ENCODE assay signal across 7 mouse cellular contexts in the genomic region with DNA sequence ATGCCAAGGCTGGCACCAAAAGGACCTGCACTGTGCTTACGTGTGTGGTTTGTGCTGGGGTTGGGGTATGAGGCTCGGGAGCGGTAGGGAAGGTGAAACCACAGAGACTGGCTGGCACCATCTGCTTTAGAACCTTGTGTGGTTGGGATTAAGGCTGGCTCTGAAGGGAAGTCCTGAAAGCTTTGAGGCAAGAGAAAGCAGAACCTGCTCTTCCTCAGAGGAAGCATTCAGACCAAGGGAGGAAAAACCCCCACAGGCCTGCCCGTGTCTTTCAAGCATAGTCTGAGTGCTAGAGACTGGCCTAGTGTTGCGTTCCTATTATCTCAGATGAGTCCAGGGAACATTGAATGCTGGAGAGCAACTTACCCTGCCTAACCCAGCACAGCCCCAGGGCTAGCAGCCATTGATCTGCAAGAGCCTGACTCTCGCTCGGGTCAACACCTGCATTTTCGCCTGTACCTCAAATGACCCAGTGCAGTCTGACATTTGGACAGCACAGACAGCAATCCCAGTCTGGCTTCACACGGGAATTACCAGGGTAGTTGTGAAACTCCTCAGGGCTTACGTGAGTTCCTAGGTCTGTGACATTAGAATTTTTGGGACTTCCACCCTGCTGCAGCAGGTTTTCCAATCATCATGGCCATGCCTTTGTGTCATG. TPM values are rescaled to one million over a fixed set of nuclear protein-coding genes. Genes with fewer than 3 reads are reported as not detected.
DNase-seq lines count a peak whose midpoint lies in the region; ATAC-seq and TF ChIP-seq lines count a peak whose summit lies in the region.

No protein-coding gene starts in this region.

- TF ChIP-seq POLR2A in small intestine, adult 2 months (IDR thresholded peaks at IDR 0.05; ENCODE audit: low read depth, low read length), result no peak

- no peak for TF ChIP-seq CTCF in intestine, postnatal 0 days (IDR thresholded peaks at IDR 0.05; ENCODE audit: low read depth)
- no peak for TF ChIP-seq CTCF in small intestine, adult 2 months (IDR thresholded peaks at IDR 0.05; ENCODE audit: extremely low read depth, insufficient read length, insufficient replicate concordance, low read depth, low read length)

- peak overlapping the region; percentile 64 for H3K4me2 ChIP-seq in lung, embryonic 16.5 days (ENCODE audit: low read depth, low read length)
- H3K4me2 ChIP-seq in intestine, postnatal 0 days (replicated peaks; ENCODE audit: low read depth), result peak overlapping the region; percentile 61

- no peaks in the 10 kb centered on the region for H3K36me3 ChIP-seq in lung, embryonic 16.5 days (ENCODE audit: control insufficient read depth, insufficient read depth, low read length)
- H3K36me3 ChIP-seq in intestine, postnatal 0 days (ENCODE audit: control insufficient read depth, insufficient read depth), result no peaks in the 10 kb centered on the region
- H3K36me3 ChIP-seq in small intestine, adult 2 months (ENCODE audit: control insufficient read depth, insufficient read depth, low read length), result no peaks in the 10 kb centered on the region

- peak; percentile 6 for ATAC-seq in lung, embryonic 16.5 days (ENCODE audit: low read depth)
- ATAC-seq in erythroblast, adult 5-6 weeks (replicated peaks; ENCODE audit: low FRiP score, poor library complexity, severe bottlenecking), result 0 out of 2 replicates have a peak, but pooled peaks have one; percentile 26
- 0 out of 2 replicates have a peak, but pooled peaks have one; percentile 3 for ATAC-seq in intestine, postnatal 0 days

- H3K9ac ChIP-seq in lung, embryonic 16.5 days (ENCODE audit: low read length), result peak overlapping the region; percentile 74
- peak overlapping the region; percentile 51; the same call in 1 of the 2 replicates for H3K9ac ChIP-seq in intestine, postnatal 0 days (ENCODE audit: low read depth, low read length)

- no peaks in the 10 kb centered on the region for H3K27me3 ChIP-seq in lung, embryonic 16.5 days (ENCODE audit: control insufficient read depth, insufficient read depth, low read depth, low read length)
- no peaks in the 10 kb centered on the region for H3K27me3 ChIP-seq in intestine, postnatal 0 days (replicated peaks; ENCODE audit: control insufficient read depth, insufficient read depth, low read length)
- no peaks in the 10 kb centered on the region for H3K27me3 ChIP-seq in small intestine, adult 2 months (ENCODE audit: control insufficient read depth, insufficient read depth, low read length)

- H3K4me3 ChIP-seq in lung, embryonic 16.5 days (ENCODE audit: low read length), result peak overlapping the region; percentile 53
- no peak overlapping the region for H3K4me3 ChIP-seq in intestine, postnatal 0 days (ENCODE audit: low read depth, low read length)
- H3K4me3 ChIP-seq in small intestine, adult 2 months (ENCODE audit: low read depth, low read length), result peak overlapping the region; percentile 71

- 73% methylated on average over 10 of the region's 10 CpGs for WGBS in lung, embryonic 16.5 days
- WGBS in intestine, postnatal 0 days, result 82% methylated on average over 10 of the region's 10 CpGs
- 43% methylated on average over 10 of the region's 10 CpGs for WGBS in small intestine, adult 2 months

- no peak for DNase-seq in lung, postnatal 14 days
- no peak for DNase-seq in urinary bladder, adult 2 months (ENCODE audit: low spot score)
- no peak for DNase-seq in adrenal gland, postnatal 36 days

- peak overlapping the region; percentile 92 for H3K27ac ChIP-seq in lung, embryonic 16.5 days (ENCODE audit: low read length)
- H3K27ac ChIP-seq in intestine, postnatal 0 days (ENCODE audit: low read depth, low read length), result peak overlapping the region; percentile 66; the same call in 1 of the 2 replicates
- peak overlapping the region; percentile 93 for H3K27ac ChIP-seq in small intestine, adult 2 months (ENCODE audit: insufficient read depth, low read depth, low read length)

- H3K4me1 ChIP-seq in lung, embryonic 16.5 days (replicated peaks; ENCODE audit: control insufficient read depth, insufficient read depth, low read length), result peaks cover 12% of the 10 kb centered on the region
- peaks cover 5% of the 10 kb centered on the region; the same call in 1 of the 2 replicates for H3K4me1 ChIP-seq in intestine, postnatal 0 days (replicated peaks; ENCODE audit: control insufficient read depth, insufficient read depth, low read length)
- H3K4me1 ChIP-seq in small intestine, adult 2 months (ENCODE audit: control insufficient read depth, insufficient read depth, insufficient read length, low read length), result peaks cover 41% of the 10 kb centered on the region

- H3K9me3 ChIP-seq in lung, embryonic 16.5 days (ENCODE audit: control insufficient read depth, low read length), result no peaks in the 10 kb centered on the region
- no peaks in the 10 kb centered on the region for H3K9me3 ChIP-seq in intestine, postnatal 0 days (ENCODE audit: control insufficient read depth)

RNA-seq across cellular contexts. Expression of a gene that starts 0.5 kb away (rescaled TPM):
- 5.7 TPM in 2 replicates for polyA plus RNA-seq in lung, embryonic 16.5 days (2015; fragmentation: Nextera tagmentation; extraction: Ambion mirVana)
- total RNA-seq in erythroblast, adult 5-6 weeks (2015; ENCODE audit: low replicate concordance), result 6.1 and 7.7 TPM in 2 replicates
- 1.1 and 11.8 TPM in 2 replicates for total RNA-seq in erythroblast, adult 5-6 weeks (2017; ENCODE audit: low replicate concordance)
- 2.3 and 2.6 TPM in 2 replicates for polyA plus RNA-seq in intestine, postnatal 0 days (2015; fragmentation: Nextera tagmentation; extraction: Ambion mirVana)
- 14.6 and 21.8 TPM in 2 replicates for polyA plus RNA-seq in small intestine, adult 2 months (2012; rRNA removed)
- polyA plus RNA-seq in urinary bladder, adult 2 months (2012; rRNA removed), result 20.0 and 23.8 TPM in 2 replicates
- total RNA-seq in adrenal gland, postnatal 36 days (2021), result 10 to 100 TPM; 11.2 to 15.6 TPM

RNA-seq across cellular contexts. Expression of a gene that starts 51.6 kb away (rescaled TPM):
- 4.3 and 4.4 TPM in 2 replicates for polyA plus RNA-seq in lung, embryonic 16.5 days (2015; fragmentation: Nextera tagmentation; extraction: Ambion mirVana)
- total RNA-seq in erythroblast, adult 5-6 weeks (2015; ENCODE audit: low replicate concordance), result 7.5 and 11.9 TPM in 2 replicates
- 6.7 and 11.8 TPM in 2 replicates for total RNA-seq in erythroblast, adult 5-6 weeks (2017; ENCODE audit: low replicate concordance)
- 1.2 TPM in 2 replicates for polyA plus RNA-seq in intestine, postnatal 0 days (2015; fragmentation: Nextera tagmentation; extraction: Ambion mirVana)
- 0.62 TPM in 2 replicates for polyA plus RNA-seq in small intestine, adult 2 months (2012; rRNA removed)
- 5.2 and 7.2 TPM in 2 replicates for polyA plus RNA-seq in urinary bladder, adult 2 months (2012; rRNA removed)
- total RNA-seq in adrenal gland, postnatal 36 days (2021), result 1 to 10 TPM; 4.1 to 8.2 TPM
